Mouse (Mus musculus): ENCODE measurements around the gene Top1. TPM values are rescaled to one million over a fixed set of nuclear protein-coding genes. Genes with fewer than 3 reads are reported as not detected.
A peak's percentile ranks its signal among the peaks of the same experiment; 100 is the strongest.

Top1 gene
- polyA plus RNA-seq, 1 experiment: 174 TPM

- Histone ChIP-seq H3K36me3 (ENCODE audit: control insufficient read depth, insufficient read depth, low read length, poor library complexity, severe bottlenecking) (peaks cover 3% of the 10 kb centered on the region), H3K9ac (ENCODE audit: low read depth, poor library complexity, severe bottlenecking) (no peak overlapping the region)
- TF ChIP-seq CTCF (IDR thresholded peaks at IDR 0.05; ENCODE audit: low read depth, low read length): peak; percentile 32
- TF ChIP-seq POLR2A (IDR thresholded peaks at IDR 0.05; ENCODE audit: insufficient read depth, low read length): no peak
Measured at GRCm38 (mm10) chr2:160744040-160744822, 98.5 kb downstream of the Top1 start.

GRCm38 (mm10) chr2:160744823-160745210 lies 99.1 kb downstream of the Top1 start:
- peaks cover 3% of the 10 kb centered on the region for H3K36me3 ChIP-seq (ENCODE audit: control insufficient read depth, insufficient read depth, low read length, poor library complexity, severe bottlenecking)
- no peak overlapping the region for H3K9ac ChIP-seq (ENCODE audit: low read depth, poor library complexity, severe bottlenecking)
- TF ChIP-seq CTCF (IDR thresholded peaks at IDR 0.05; ENCODE audit: low read depth, low read length): no peak
- no peak for TF ChIP-seq EP300 (IDR thresholded peaks at IDR 0.05; ENCODE audit: insufficient read depth, low read depth, low read length)
- TF ChIP-seq POLR2A (IDR thresholded peaks at IDR 0.05; ENCODE audit: insufficient read depth, low read length): no peak
- H3K4me1 ChIP-seq (ENCODE audit: control insufficient read depth, insufficient read depth, low read length): peaks cover 2% of the 10 kb centered on the region
- H3K9me3 ChIP-seq (replicated peaks; ENCODE audit: control insufficient read depth, insufficient read depth, low read length, poor library complexity, severe bottlenecking): no peaks in the 10 kb centered on the region
- no peaks in the 10 kb centered on the region for H3K27me3 ChIP-seq (ENCODE audit: control insufficient read depth, insufficient read depth, low read length, poor library complexity, severe bottlenecking)
- no peak overlapping the region for H3K4me3 ChIP-seq (ENCODE audit: low read depth, low read length)
- H3K27ac ChIP-seq (ENCODE audit: insufficient read depth, low read length): no peak overlapping the region

More at GRCm38 (mm10) chr2:160744040-160744822, 98.5 kb downstream of the Top1 start:
- Histone ChIP-seq H3K9me3 (replicated peaks; ENCODE audit: control insufficient read depth, insufficient read depth, low read length, poor library complexity, severe bottlenecking) (no peaks in the 10 kb centered on the region), H3K27me3 (ENCODE audit: control insufficient read depth, insufficient read depth, low read length, poor library complexity, severe bottlenecking) (no peaks in the 10 kb centered on the region), H3K4me3 (ENCODE audit: low read depth, low read length) (no peak overlapping the region), H3K4me1 (ENCODE audit: control insufficient read depth, insufficient read depth, low read length) (peaks cover 4% of the 10 kb centered on the region), H3K27ac (ENCODE audit: insufficient read depth, low read length) (no peak overlapping the region)

DNA sequence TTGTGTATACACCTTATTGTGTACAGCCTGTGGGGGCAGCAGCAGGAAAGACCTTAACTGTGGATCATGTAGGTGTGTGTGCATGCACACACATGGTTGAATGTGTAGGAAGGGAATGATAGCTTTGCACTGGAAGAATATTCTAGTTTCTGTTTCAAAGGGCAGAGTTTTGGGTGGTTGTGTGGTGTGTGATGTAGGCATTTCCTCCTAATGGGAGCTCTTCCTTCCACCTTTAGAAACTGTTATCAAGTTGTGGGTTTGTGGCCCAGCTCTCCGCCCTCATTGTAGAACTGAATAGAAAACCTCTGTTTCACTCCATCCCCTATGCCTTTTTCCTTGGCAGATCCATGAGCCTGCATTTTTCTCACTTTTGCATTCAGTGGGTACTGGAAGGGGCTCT lies 99.8 kb downstream of the Top1 start:
- Histone ChIP-seq H3K27me3 (ENCODE audit: control insufficient read depth, insufficient read depth, low read length, poor library complexity, severe bottlenecking) (no peaks in the 10 kb centered on the region), H3K36me3 (ENCODE audit: control insufficient read depth, insufficient read depth, low read length, poor library complexity, severe bottlenecking) (peaks cover 3% of the 10 kb centered on the region), H3K27ac (ENCODE audit: insufficient read depth, low read length) (no peak overlapping the region), H3K4me1 (ENCODE audit: control insufficient read depth, insufficient read depth, low read length) (peaks cover 2% of the 10 kb centered on the region), H3K9me3 (replicated peaks; ENCODE audit: control insufficient read depth, insufficient read depth, low read length, poor library complexity, severe bottlenecking) (no peaks in the 10 kb centered on the region), H3K4me3 (ENCODE audit: low read depth, low read length) (no peak overlapping the region), H3K9ac (ENCODE audit: low read depth, poor library complexity, severe bottlenecking) (no peak overlapping the region)
- TF ChIP-seq POLR2A (IDR thresholded peaks at IDR 0.05; ENCODE audit: insufficient read depth, low read length): no peak
- no peak for TF ChIP-seq CTCF (IDR thresholded peaks at IDR 0.05; ENCODE audit: low read depth, low read length)
- TF ChIP-seq EP300 (IDR thresholded peaks at IDR 0.05; ENCODE audit: insufficient read depth, low read depth, low read length): no peak

- H3K27me3 ChIP-seq (ENCODE audit: control insufficient read depth, insufficient read depth, low read length, poor library complexity, severe bottlenecking): no peaks in the 10 kb centered on the region
- peaks cover 2% of the 10 kb centered on the region for H3K4me1 ChIP-seq (ENCODE audit: control insufficient read depth, insufficient read depth, low read length)
- TF ChIP-seq POLR2A (IDR thresholded peaks at IDR 0.05; ENCODE audit: insufficient read depth, low read length): no peak
- TF ChIP-seq CTCF (IDR thresholded peaks at IDR 0.05; ENCODE audit: low read depth, low read length): no peak
- TF ChIP-seq EP300 (IDR thresholded peaks at IDR 0.05; ENCODE audit: insufficient read depth, low read depth, low read length): no peak
- H3K36me3 ChIP-seq (ENCODE audit: control insufficient read depth, insufficient read depth, low read length, poor library complexity, severe bottlenecking): peaks cover 9% of the 10 kb centered on the region
- H3K27ac ChIP-seq (ENCODE audit: insufficient read depth, low read length): 0 out of 2 replicates have a peak overlapping the region, but pooled peaks have one; percentile 11
- H3K9ac ChIP-seq (ENCODE audit: low read depth, poor library complexity, severe bottlenecking): no peak overlapping the region
- no peak overlapping the region for H3K4me3 ChIP-seq (ENCODE audit: low read depth, low read length)
- no peaks in the 10 kb centered on the region for H3K9me3 ChIP-seq (replicated peaks; ENCODE audit: control insufficient read depth, insufficient read depth, low read length, poor library complexity, severe bottlenecking)
Measured at GRCm38 (mm10) chr2:160746637-160747036, 100.9 kb downstream of the Top1 start.

GRCm38 (mm10) chr2:160747075-160747474 lies 101.4 kb downstream of the Top1 start:
- no peak overlapping the region for H3K9ac ChIP-seq (ENCODE audit: low read depth, poor library complexity, severe bottlenecking)
- TF ChIP-seq CTCF (IDR thresholded peaks at IDR 0.05; ENCODE audit: low read depth, low read length): no peak

GRCm38 (mm10) chr2:160756583-160757203 lies 111.0 kb downstream of the Top1 start:
- Histone ChIP-seq H3K4me3 (ENCODE audit: low read depth, low read length) (no peak overlapping the region), H3K27ac (ENCODE audit: insufficient read depth, low read length) (no peak overlapping the region), H3K27me3 (ENCODE audit: control insufficient read depth, insufficient read depth, low read length, poor library complexity, severe bottlenecking) (no peaks in the 10 kb centered on the region), H3K9ac (ENCODE audit: low read depth, poor library complexity, severe bottlenecking) (no peak overlapping the region), H3K4me1 (ENCODE audit: control insufficient read depth, insufficient read depth, low read length) (no peaks in the 10 kb centered on the region), H3K9me3 (replicated peaks; ENCODE audit: control insufficient read depth, insufficient read depth, low read length, poor library complexity, severe bottlenecking) (no peaks in the 10 kb centered on the region), H3K36me3 (ENCODE audit: control insufficient read depth, insufficient read depth, low read length, poor library complexity, severe bottlenecking) (peaks cover 36% of the 10 kb centered on the region)
- TF ChIP-seq CTCF (IDR thresholded peaks at IDR 0.05; ENCODE audit: low read depth, low read length): no peak
- no peak for TF ChIP-seq EP300 (IDR thresholded peaks at IDR 0.05; ENCODE audit: insufficient read depth, low read depth, low read length)
- no peak for TF ChIP-seq POLR2A (IDR thresholded peaks at IDR 0.05; ENCODE audit: insufficient read depth, low read length)

More at GRCm38 (mm10) chr2:160747075-160747474, 101.4 kb downstream of the Top1 start:
- no peaks in the 10 kb centered on the region for H3K9me3 ChIP-seq (replicated peaks; ENCODE audit: control insufficient read depth, insufficient read depth, low read length, poor library complexity, severe bottlenecking)
- peaks cover 2% of the 10 kb centered on the region for H3K4me1 ChIP-seq (ENCODE audit: control insufficient read depth, insufficient read depth, low read length)
- 0 out of 2 replicates have a peak overlapping the region, but pooled peaks have one; percentile 11 for H3K27ac ChIP-seq (ENCODE audit: insufficient read depth, low read length)
- H3K36me3 ChIP-seq (ENCODE audit: control insufficient read depth, insufficient read depth, low read length, poor library complexity, severe bottlenecking): peaks cover 9% of the 10 kb centered on the region
- H3K27me3 ChIP-seq (ENCODE audit: control insufficient read depth, insufficient read depth, low read length, poor library complexity, severe bottlenecking): no peaks in the 10 kb centered on the region
- no peak overlapping the region for H3K4me3 ChIP-seq (ENCODE audit: low read depth, low read length)

Measured in ES-Bruce4 (cell line).